Mouse (Mus musculus) kidney, adult 2 months (tissue): ENCODE results near the gene Mzf1.

Experiments used
- CTCF ChIP-seq: fragments of 200-500 bp; conservative IDR thresholded peaks from 2 replicates; pipeline ENCODE4 v1.5.1; 2011; ENCODE audit warnings: low read depth, mild to moderate bottlenecking, control low read depth, low read length, moderate library complexity, mixed read lengths; ENCODE audit not compliant: insufficient read depth, insufficient read length
- POLR2A ChIP-seq: fragments of 200-500 bp; IDR thresholded peaks from one replicate; pipeline ENCODE4 v1.6.1; 2011; ENCODE audit warnings: low read depth, low read length, control low read depth

- no peak for TF ChIP-seq POLR2A
- TF ChIP-seq CTCF: no peak
Measured at GRCm38 (mm10) chr7:13010005-13010908, 44.3 kb downstream of the Mzf1 start, which contains the start of gene Zbtb45.
